Mouse (Mus musculus) midbrain, embryonic 14.5 days (tissue): ENCODE data around the gene Tlr13. TPM values are rescaled to one million over a fixed set of nuclear protein-coding genes. Genes with fewer than 3 reads are reported as not detected.
"Not testable (repeated sequence)": the region's sequence is repeated elsewhere in the genome, so short reads cannot be mapped to it uniquely, and the experiment has no call there.

Experiments
- ATAC-seq: fragments of 200-750 bp; cut with Nextera tagmentation; 2 replicates; pipeline ENCODE4 v1.8.0; 2017; ENCODE audit warnings: moderate number of reproducible peaks, moderate library complexity; ENCODE audit not compliant: low FRiP score, low TSS enrichment
- DNase-seq: peaks from one replicate; pipeline ENCODE4 v3.0.0-alpha.2; 2015
- H3K27ac ChIP-seq: fragments of 300-500 bp; sonication (generic); replicated peaks from 2 replicates; pipeline ENCODE4 v1.5.1; 2014; ENCODE audit warnings: mild to moderate bottlenecking, low read depth, low read length, moderate library complexity
- H3K27me3 ChIP-seq: fragments of 300-500 bp; sonication (generic); 2 replicates; pipeline ENCODE4 v1.6.1; 2014; ENCODE audit warnings: low read length, control low read depth, mixed read lengths; ENCODE audit not compliant: control insufficient read depth, insufficient read depth
- H3K36me3 ChIP-seq: fragments of 300-500 bp; sonication (generic); 2 replicates; pipeline ENCODE4 v1.6.1; 2014; ENCODE audit warnings: low read length, control low read depth; ENCODE audit not compliant: control insufficient read depth, insufficient read depth
- H3K4me1 ChIP-seq: fragments of 300-500 bp; sonication (generic); 2 replicates; pipeline ENCODE4 v1.6.1; 2014; ENCODE audit warnings: mild to moderate bottlenecking, antibody characterized with exemption, low read length, control low read depth; ENCODE audit not compliant: control insufficient read depth, insufficient read depth
- H3K4me2 ChIP-seq: fragments of 300-500 bp; sonication (generic); 2 replicates; pipeline ENCODE4 v1.6.1; 2014; ENCODE audit warnings: mild to moderate bottlenecking, low read length, moderate library complexity
- H3K4me3 ChIP-seq: fragments of 300-500 bp; sonication (generic); replicated peaks from 2 replicates; pipeline ENCODE4 v1.5.1; 2014; ENCODE audit warnings: low read depth, low read length
- H3K9ac ChIP-seq: fragments of 300-500 bp; sonication (generic); replicated peaks from 2 replicates; pipeline ENCODE4 v1.6.1; 2014; ENCODE audit warnings: mild to moderate bottlenecking, low read length, moderate library complexity
- H3K9me3 ChIP-seq: fragments of 300-500 bp; sonication (generic); 2 replicates; pipeline ENCODE4 v1.6.1; 2016; ENCODE audit warnings: low read length, control low read depth, mixed read lengths; ENCODE audit not compliant: control insufficient read depth
- WGBS: fragments of 180-500 bp; shearing (Covaris S2); extraction: QIAGEN DNeasy Blood & Tissue Kit; methylation state at CpG from one replicate; pipeline ENCODE4 v1.1.7; 2014; 5-methylcytosine and 5-hydroxymethylcytosine counted together
- polyA plus RNA-seq: library from polyadenylated mRNA; unstranded; fragments of >200 nt; fragmentation: Nextera tagmentation; extraction: Ambion mirVana; gene quantifications from 2 replicates; pipeline ENCODE4 v1.2.1, GENCODE M21; 2014

Gene Tlr13
- polyA plus RNA-seq, 1 experiment from 2014 or later = 0.41 TPM

DNA sequence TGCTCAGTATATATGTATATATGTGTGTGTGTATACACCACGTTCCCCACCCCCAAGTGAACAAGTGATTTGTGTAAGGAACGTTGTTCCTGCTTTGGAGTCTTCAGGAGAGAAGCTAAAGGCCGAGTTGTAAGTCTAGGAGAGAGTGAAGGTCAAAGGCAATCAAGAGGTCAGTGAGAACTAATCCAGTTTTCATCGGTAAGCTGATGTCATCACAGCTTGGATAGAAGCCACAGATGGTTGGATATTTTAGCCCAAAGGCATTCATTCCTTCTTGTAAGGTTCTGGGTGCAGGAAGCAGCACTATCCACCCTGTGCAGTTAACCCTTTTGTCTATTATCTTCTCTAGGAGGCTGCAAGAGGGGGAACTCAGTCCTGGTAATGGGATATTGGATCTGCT, 47.1 kb downstream of the Tlr13 start:
- Histone ChIP-seq H3K27ac (no peak overlapping the region), H3K4me3 (no peak overlapping the region), H3K4me1 (peaks cover 19% of the 10 kb centered on the region; the same call in 1 of the 2 replicates), H3K36me3 (peaks cover 6% of the 10 kb centered on the region; the same call in 1 of the 2 replicates), H3K27me3 (no peaks in the 10 kb centered on the region), H3K4me2 (peak overlapping the region; percentile 63), H3K9me3 (no peaks in the 10 kb centered on the region), H3K9ac (no peak overlapping the region)
- WGBS = 40% methylated on average over 4 of the region's 4 CpGs
- ATAC-seq = no peak
- DNase-seq = no peak

DNA sequence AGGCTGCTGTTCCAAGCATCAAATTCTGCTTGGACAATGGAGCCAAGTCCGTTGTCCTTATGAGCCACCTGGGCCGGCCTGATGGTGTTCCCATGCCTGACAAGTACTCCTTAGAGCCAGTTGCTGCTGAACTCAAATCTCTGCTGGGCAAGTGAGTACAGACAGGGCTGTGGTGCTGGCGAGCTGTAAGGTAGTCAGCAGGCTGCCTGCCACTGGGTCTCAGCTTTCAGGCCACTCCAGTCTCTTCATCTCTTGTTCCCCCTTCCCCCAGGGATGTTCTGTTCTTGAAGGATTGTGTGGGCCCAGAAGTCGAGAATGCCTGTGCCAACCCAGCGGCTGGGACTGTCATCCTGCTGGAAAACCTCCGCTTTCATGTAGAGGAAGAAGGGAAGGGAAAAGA, 51.4 kb downstream of the Tlr13 start:
- WGBS = 87% methylated on average over 6 of the region's 6 CpGs
- not testable (repeated sequence) for H3K27ac ChIP-seq, H3K27me3 ChIP-seq, ATAC-seq, H3K9me3 ChIP-seq, H3K4me2 ChIP-seq, H3K4me3 ChIP-seq, H3K9ac ChIP-seq, DNase-seq, H3K4me1 ChIP-seq
- peaks cover 23% of the 10 kb centered on the region; the same call in 1 of the 2 replicates for H3K36me3 ChIP-seq

DNA sequence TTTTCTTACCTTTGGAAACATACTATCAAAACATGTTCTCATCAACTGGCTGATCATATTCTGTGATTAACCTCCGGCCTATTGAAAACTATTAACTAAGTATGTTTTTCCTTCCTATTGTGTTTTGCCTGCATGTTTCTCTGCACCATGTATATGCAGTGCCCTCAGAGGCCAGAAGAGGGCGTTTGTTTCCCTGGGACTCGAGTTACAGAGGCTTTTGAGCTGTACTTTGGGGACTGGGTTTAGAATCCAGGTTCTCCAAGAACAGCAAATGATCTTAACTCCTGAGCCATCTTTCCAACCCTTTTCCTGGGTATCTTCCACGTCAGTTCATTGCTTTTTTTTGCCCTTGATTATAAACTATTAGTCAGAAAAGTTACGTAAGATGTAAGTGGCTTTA, 54.3 kb downstream of the Tlr13 start:
- Histone ChIP-seq H3K4me2 (no peak overlapping the region), H3K4me1 (no peaks in the 10 kb centered on the region), H3K9ac (no peak overlapping the region), H3K36me3 (peaks cover 35% of the 10 kb centered on the region), H3K27me3 (no peaks in the 10 kb centered on the region), H3K9me3 (no peaks in the 10 kb centered on the region), H3K27ac (no peak overlapping the region), H3K4me3 (no peak overlapping the region)
- no peak for ATAC-seq
- WGBS = 67% methylated on average over 5 of the region's 5 CpGs
- no peak for DNase-seq

DNA sequence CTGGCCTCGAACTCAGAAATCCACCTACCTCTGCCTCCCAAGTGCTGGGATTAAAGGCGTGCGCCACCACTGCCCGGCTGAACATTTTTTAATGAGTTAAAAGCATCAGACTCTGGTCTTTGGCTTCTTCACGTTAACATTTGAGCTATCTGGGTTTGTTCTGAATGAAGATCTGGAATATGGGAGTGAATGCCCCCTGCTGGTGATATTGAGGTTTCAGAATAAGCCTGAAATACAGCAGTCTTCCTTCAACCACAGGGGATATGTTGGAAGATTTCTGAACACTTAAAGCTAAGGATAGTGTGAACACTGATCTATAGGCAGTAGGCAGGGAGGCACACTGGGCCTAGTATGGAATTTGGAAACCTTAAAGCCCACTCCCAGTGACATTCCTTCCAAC, 55.9 kb downstream of the Tlr13 start:
- no peak overlapping the region for H3K4me3 ChIP-seq
- no peak overlapping the region for H3K27ac ChIP-seq
- no peaks in the 10 kb centered on the region for H3K9me3 ChIP-seq
- DNase-seq (peak; percentile 13), ATAC-seq (no peak)
- no peak overlapping the region for H3K9ac ChIP-seq
- H3K36me3 ChIP-seq = peaks cover 33% of the 10 kb centered on the region
- 90% methylated on average over 5 of the region's 5 CpGs for WGBS
- H3K4me1 ChIP-seq = no peaks in the 10 kb centered on the region
- no peak overlapping the region for H3K4me2 ChIP-seq
- H3K27me3 ChIP-seq = no peaks in the 10 kb centered on the region

DNA sequence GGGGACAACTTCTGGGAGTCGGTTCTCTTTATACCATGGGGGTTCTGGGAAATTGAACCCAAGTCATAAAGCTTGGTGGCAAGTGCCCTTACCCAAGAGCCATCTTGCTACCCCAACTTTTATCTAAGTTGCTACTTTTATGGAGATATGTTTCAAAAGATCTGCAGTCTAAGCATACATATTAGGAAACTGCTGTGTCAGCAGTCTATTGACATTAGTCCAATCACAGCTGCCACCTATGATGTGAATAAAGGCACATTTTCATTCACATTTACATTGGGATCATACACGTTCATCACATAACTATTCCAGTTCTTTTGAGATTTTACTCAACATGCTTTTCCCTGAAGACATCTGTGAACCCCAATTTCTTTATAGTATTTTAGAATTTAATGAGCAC, 66.1 kb downstream of the Tlr13 start:
- H3K4me3 ChIP-seq = no peak overlapping the region
- no peak for ATAC-seq
- H3K36me3 ChIP-seq = 0 out of 2 replicates have a peak, but pooled peaks cover 4% of the 10 kb centered on the region
- H3K9ac ChIP-seq = no peak overlapping the region
- no peak overlapping the region for H3K27ac ChIP-seq
- H3K4me1 ChIP-seq = no peaks in the 10 kb centered on the region
- no peaks in the 10 kb centered on the region for H3K9me3 ChIP-seq
- 91% methylated on average over 2 of the region's 2 CpGs for WGBS
- H3K4me2 ChIP-seq = no peak overlapping the region
- DNase-seq = no peak
- no peaks in the 10 kb centered on the region for H3K27me3 ChIP-seq

Other genes with a start within 250 kb of the Tlr13 start
- gene Atrx, start 213.8 kb upstream of the Tlr13 start, polyA plus RNA-seq = 235 and 271 TPM in 2 replicates
- gene Magt1, start 131.3 kb upstream of the Tlr13 start, polyA plus RNA-seq = 15.6 and 23.4 TPM in 2 replicates
- gene Cox7b, start 127.5 kb upstream of the Tlr13 start, polyA plus RNA-seq = 348 and 453 TPM in 2 replicates
- gene Atp7a, start 115.9 kb upstream of the Tlr13 start, polyA plus RNA-seq = 8.3 and 21.2 TPM in 2 replicates
- gene Pgk1, start 43.9 kb downstream of the Tlr13 start, polyA plus RNA-seq = 243 and 266 TPM in 2 replicates
- gene Taf9b, start 78.0 kb downstream of the Tlr13 start, polyA plus RNA-seq = 15.0 and 18.2 TPM in 2 replicates
- not detected in 2 replicates for gene Fnd3c2, start 112.2 kb downstream of the Tlr13 start, polyA plus RNA-seq